Mouse (Mus musculus) hematopoietic stem cell, adult 5-6 weeks (primary cell): ENCODE data around the gene Tacr2. TPM values are rescaled to one million over a fixed set of nuclear protein-coding genes. Genes with fewer than 3 reads are reported as not detected.

Source experiments
- ATAC-seq, 2 experiments: fragments of 125-278 bp in 1 of 2; replicated peaks in 1 of 2; 2 replicates each; pipeline ENCODE4 v1.8.0; 2016 to 2017; ENCODE audit warnings: inconsistent platforms in 2 of 2, mild to moderate bottlenecking in 2 of 2, moderate number of reproducible peaks in 2 of 2, low read depth in 1 of 2, moderate TSS enrichment in 1 of 2; ENCODE audit not compliant: low FRiP score in 2 of 2, poor library complexity in 2 of 2, severe bottlenecking in 2 of 2, insufficient read depth in 1 of 2, low TSS enrichment in 1 of 2
- total RNA-seq: library from RNA; stranded (forward); fragments of 172-1452, 232-1000 nt; gene quantifications from 2 replicates; pipeline ENCODE4 v1.2.3, GENCODE M21; 2017

The Tacr2 gene
- total RNA-seq, 1 experiment from 2014 or later = not detected

- peak in 1 of 2 experiments; percentile 18; a peak in 1 of 4 replicates for ATAC-seq
Measured at GRCm38 (mm10) chr10:62231395-62231732, 20.9 kb upstream of the Tacr2 start.

GRCm38 (mm10) chr10:62231811-62232210 lies 20.4 kb upstream of the Tacr2 start:
- ATAC-seq = no peak

- no peak for ATAC-seq
Measured at GRCm38 (mm10) chr10:62236165-62236564, 16.1 kb upstream of the Tacr2 start.

- no peak; a peak in 1 of 4 replicates for ATAC-seq
Measured at GRCm38 (mm10) chr10:62237205-62237604, 15.0 kb upstream of the Tacr2 start.

- ATAC-seq = no peak
Measured at GRCm38 (mm10) chr10:62238688-62239087, 13.6 kb upstream of the Tacr2 start.

- ATAC-seq = no peak
Measured at GRCm38 (mm10) chr10:62239270-62239669, 13.0 kb upstream of the Tacr2 start.

- no peak for ATAC-seq
Measured at GRCm38 (mm10) chr10:62242358-62242757, 9.9 kb upstream of the Tacr2 start.

- peak; percentile 48 to 49; a peak in 1 of 4 replicates for ATAC-seq
Measured at GRCm38 (mm10) chr10:62242896-62243295, 9.3 kb upstream of the Tacr2 start.

GRCm38 (mm10) chr10:62244067-62244466 lies 8.2 kb upstream of the Tacr2 start:
- no peak for ATAC-seq

GRCm38 (mm10) chr10:62247156-62247555 lies 5.1 kb upstream of the Tacr2 start:
- ATAC-seq = no peak

- ATAC-seq = peak; percentile 27 to 32; a peak in 3 of 4 replicates
Measured at GRCm38 (mm10) chr10:62247815-62248214, 4.4 kb upstream of the Tacr2 start.

- no peak for ATAC-seq
Measured at GRCm38 (mm10) chr10:62252496-62253235, 428 bp downstream of the Tacr2 start.

GRCm38 (mm10) chr10:62258298-62258697 lies 6.1 kb downstream of the Tacr2 start:
- ATAC-seq = no peak

- peak; percentile 97 for ATAC-seq
Measured at GRCm38 (mm10) chr10:62261115-62261886, 9.1 kb downstream of the Tacr2 start.

GRCm38 (mm10) chr10:62264299-62264698 lies 12.1 kb downstream of the Tacr2 start:
- no peak for ATAC-seq

GRCm38 (mm10) chr10:62269278-62269677 lies 17.0 kb downstream of the Tacr2 start:
- ATAC-seq = no peak

GRCm38 (mm10) chr10:62275235-62275634 lies 23.0 kb downstream of the Tacr2 start:
- peak in 1 of 2 experiments; percentile 56; a peak in 3 of 4 replicates for ATAC-seq

GRCm38 (mm10) chr10:62277499-62278293 lies 25.5 kb downstream of the Tacr2 start:
- no peak for ATAC-seq
